Mouse (Mus musculus): ENCODE results near the gene Kcp.

GRCm38 (mm10) chr6:29439251-29439650 lies 68.5 kb downstream of the Kcp start:
- TF ChIP-seq CTCF (IDR thresholded peaks at IDR 0.05; ENCODE audit: control insufficient read depth, insufficient read depth, low read length) (no peak), POLR2A (IDR thresholded peaks at IDR 0.05; ENCODE audit: borderline replicate concordance, control insufficient read depth, low read depth, low read length) (no peak)
